Mouse (Mus musculus): Measurements from ENCODE around the gene Gm10974. TPM values are rescaled to one million over a fixed set of nuclear protein-coding genes. Genes with fewer than 3 reads are reported as not detected.

Gm10974 gene
- polyA plus RNA-seq, 2 experiments from 2014 or later: not detected

DNA sequence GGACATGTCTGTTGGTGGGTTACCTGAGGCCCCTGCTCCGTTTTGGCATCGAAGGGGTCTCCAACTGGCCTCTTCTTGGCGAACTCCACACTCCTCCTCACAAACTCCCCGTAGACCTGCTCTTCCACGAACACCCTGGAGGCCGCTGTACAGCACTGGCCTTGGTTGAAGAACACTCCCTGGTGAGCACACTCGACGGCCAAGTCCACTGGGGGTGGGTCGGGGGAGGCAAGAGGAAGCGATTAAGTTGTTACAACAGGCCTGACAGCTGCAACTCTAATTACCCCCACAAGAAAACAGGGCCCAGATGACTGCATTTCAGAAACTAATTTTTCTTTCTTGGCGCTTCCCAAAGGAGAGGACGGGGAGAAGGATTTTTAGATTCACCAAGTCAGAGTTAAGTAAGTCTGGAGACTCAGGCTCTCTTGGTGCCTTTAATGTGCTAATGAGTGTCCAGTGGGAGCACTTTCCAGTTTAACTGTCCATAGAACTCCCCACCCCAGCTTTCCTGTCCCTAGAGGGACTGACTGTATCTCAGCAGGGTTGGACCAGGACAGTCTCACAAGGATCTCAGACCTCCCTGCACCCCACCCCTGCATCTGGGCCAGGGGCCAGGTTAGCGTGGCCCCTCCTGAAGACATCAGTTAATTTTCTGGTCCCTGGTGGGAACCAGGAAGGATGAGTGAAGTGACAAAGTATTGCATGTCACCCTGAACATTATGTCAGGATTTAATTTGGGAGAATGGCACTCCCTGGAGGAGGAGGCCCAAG is 40.4 kb downstream of the Gm10974 start:
- no peak for ATAC-seq

DNA sequence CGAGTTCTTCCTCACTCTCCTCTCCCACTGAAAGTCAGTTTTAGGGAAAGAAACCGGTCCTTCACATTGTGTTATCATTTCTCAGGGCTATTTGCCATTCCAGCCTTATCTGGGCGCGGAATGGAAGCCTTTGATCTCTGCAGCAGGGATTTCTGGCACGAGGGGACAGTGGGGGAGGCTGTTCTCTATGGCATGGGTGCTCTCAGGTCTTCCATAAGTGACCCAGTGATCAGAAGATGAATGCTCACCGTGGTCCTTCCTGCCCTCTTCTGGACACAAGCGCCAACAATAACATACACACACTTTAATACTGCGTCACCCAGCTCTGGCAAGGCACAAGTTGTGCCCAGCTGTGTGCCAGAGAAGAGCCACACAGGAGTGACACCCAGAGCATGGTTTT is 41.3 kb downstream of the Gm10974 start:
- ATAC-seq: no peak

DNA sequence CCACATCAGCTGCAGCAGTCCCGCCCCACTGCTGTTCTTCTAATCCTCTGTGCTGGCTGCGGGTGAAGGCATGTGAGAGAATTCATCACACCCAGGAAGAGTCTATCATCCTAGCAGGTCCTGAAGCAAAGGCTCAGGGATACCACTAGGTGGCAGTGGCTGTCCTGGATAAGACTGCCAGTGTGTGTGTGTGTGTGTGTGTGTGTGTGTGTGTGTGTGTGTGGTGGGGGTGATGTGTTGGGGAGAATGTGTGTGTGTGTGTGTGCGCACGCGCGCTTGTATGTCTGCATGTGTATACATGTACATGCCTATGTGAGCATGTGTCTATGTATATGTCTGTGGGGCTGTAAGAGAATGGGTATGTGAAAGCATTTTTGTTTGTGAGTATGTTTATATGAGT is 43.7 kb downstream of the Gm10974 start:
- no peak for ATAC-seq

DNA sequence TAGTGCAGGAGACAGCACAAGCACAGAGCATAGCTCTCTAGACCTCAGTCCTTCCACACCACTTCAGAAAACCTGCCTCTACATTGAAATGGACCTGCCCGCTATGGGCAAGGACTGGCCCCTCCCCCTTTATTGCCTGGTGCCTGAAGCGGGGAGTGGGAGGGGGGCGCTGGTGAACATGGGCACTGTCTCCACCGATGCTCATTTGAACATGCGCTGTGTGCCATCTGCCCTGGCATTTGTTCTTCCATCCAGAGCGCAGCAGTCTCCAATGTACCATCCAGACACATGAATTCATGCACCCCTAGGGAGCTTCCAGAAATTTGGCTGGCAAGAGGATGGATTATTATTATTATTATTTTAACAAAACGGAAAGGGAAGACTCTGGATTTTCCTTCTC is 47.4 kb downstream of the Gm10974 start:
- no peak for ATAC-seq

DNA sequence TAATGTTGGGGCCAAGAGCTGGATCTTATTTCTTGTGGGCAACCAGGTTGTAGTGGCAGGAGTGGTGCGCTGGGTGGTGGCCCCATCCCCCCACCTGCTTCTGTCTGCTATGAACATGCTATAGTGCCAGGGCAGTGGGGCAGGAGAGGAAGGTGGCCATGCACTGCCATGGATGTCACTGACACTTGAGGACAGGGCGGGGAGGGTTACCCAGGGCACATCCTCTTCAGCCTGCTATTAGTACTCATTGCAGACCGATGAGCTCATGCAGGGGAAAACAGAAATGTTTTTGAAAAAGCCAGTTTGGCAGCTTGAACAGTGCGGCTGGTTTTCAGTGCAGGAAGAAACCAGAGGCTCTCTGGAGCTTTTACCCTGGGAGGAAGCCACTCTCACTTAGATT is 51.1 kb downstream of the Gm10974 start:
- no peak for ATAC-seq

DNA sequence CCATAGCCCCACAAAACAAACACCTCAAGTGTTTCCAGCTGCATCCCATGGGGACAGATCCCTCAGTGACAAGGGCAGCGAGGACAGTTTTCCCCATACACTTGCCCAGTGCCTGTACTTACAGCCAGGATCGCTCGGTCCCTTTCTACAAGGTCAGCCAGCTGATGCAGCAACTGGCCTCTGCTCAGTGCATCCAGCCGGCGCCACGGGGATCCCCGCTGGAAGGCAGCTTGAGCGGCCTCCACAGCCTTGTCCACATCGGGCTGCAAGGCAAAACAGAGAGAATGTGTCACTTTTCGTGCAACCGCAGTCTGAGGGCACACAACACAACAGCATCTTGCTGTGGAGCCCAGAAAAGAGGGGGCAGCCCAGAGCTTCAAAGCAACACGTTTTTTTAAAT is 53.3 kb downstream of the Gm10974 start:
- ATAC-seq: no peak

DNA sequence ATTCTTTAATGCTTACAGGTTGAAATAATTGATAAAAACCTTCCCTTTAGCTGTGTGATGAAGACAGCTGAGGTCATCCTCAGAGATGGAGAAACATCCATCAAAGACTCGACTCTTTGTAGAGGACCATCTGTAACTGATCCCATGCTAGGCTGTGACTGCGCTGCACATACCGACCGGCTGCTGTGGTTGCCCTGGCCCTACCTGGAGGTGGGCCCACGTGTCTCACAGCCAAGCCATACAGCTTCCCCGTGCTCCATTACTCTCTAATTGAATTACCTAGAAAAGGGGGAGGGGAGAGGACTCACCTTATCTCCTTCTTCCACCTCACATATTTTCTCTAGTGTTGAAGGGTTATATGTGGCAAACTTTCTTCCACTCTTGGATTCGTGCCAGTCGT is 56.2 kb downstream of the Gm10974 start:
- ATAC-seq: no peak

DNA sequence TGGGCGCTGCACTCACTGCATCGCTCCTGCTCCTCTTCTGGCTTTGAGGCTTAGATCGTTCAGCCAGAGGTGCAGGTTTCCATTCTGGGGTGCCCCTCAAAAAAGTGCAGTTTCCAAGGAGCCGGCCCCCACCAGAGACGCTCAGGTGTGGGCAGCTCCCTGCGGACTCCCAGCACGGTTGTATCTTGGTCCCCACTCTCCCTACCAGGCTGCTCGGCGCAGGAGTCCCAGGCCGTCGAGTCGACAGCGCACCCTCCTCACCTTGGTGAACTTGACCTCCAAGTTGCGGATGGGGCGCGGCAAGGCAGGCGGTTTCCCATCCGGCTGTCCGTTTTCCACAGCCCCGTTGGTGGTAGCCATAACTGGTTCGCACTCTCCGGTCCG is 61.3 kb downstream of the Gm10974 start:
- no peak for ATAC-seq

DNA sequence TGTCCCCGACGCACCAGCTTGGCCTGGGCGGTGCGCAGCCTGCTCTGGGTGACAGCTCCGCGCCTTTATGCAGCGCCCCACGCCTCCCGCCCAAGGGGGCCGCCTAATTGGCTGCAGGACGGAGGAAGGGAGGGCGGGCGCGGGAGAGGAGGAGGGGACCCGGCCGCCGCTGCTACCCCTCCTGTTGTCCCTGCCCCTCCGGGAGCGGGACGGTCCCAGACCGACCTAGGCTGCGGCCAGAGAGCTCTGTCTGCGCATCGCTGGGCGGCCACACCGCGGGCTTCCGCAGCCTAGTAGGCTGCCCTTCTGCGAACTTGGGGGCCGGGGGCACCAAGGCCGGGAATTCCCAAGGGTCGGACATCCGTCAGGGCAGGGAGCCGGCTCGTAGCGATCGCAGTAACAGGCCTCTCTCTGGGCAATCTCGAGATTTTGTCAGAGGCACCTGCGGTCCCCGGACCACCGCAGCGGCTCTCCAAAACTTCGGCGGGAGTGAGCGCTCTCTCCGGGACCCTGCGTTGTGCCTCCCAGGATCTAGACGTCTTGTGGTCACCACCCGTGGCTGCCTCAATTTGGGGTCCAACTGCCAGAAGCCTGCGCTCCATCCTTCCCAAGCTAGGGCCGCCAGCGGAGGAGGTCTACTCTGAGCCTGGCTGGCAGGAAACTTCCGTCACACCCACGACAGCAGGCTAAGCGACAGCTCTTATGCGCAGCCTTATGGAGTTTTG is 61.9 kb downstream of the Gm10974 start, which contains the start of gene Aldh1a3:
TSS of gene Aldh1a3 (minus strand) at position 81 of the 725 bp plus-strand sequence.
- no peak for ATAC-seq

DNA sequence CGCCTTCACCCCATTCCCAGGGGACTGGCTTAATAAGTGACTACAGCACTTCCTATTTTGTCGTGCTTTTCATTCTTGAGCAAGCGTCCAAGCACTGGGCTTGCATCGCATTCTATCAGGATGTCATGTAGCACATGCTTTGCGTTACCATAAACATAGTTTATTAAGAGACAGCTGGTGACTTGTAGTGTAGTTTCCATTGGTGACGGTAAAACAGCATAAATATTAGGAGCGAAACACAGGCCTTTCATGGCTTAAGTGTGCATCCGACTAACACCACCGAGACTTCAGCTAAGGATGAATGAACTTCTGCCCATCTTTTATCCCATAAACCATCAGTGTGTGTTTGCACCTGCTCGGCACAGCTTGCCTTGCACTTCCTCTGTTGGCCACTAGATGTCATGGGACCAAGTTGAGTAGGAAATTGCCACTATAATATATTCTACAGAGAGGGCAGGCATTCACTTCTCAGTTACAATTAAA is 68.8 kb downstream of the Gm10974 start:
- no peak for ATAC-seq

Other genes starting within 250 kb of the Gm10974 start
- 1 to 10 TPM; 1.2 to 2.6 TPM for gene Lrrk1, start 22.4 kb downstream of the Gm10974 start, polyA plus RNA-seq (2017; shearing (Covaris generic))
- gene Aldh1a3, start 61.6 kb downstream of the Gm10974 start, polyA plus RNA-seq (2017; shearing (Covaris generic)): under 1 TPM in 1 of 2 experiments, not detected in 1; 0.60 TPM

Data from activated CD4-positive, CD25-positive, alpha-beta regulatory T cell, adult 4 months (primary cell).